Mouse (Mus musculus) layer of hippocampus, adult 9-10 months (tissue): ENCODE measurements around the gene Lrrc20.
"Not testable (repeated sequence)": the region's sequence is repeated elsewhere in the genome, so short reads cannot be mapped to it uniquely, and the experiment has no call there.

Source experiments
- DNase-seq: peaks from one replicate; pipeline ENCODE4 v3.0.0; 2022; ENCODE audit warnings: low spot score

Lrrc20 gene

DNA sequence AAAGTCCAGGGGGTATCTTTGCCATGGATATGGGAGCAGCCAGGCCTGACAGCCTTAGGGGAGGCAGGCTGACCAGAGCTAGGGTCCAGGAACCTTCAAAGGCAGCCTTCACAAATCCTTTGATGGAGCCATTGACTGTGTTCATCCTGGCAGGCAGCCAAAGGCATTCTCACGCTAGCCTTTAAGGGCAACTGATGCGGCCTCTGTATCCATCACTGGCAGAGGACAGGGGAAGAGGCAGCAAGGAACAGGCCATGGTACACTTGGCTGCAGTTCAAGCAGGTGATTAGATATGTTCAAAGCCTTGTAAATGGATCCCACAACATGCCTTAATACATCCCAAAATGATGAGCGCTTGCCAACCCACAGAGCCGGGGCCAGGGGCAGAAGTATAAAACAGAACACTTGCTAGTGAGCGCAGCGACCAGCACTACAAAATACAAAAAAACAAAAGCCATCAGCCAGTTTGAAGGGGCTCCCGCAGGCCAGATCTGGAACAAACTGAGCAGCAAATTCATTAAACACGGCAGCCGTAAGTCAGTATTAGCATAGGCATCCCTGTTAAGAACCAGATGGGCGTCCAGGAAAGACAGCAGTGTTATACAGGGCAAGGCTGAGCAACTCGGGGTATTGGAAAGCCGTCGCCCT lies 100.6 kb downstream of the Lrrc20 start:
- DNase-seq, result no peak

DNA sequence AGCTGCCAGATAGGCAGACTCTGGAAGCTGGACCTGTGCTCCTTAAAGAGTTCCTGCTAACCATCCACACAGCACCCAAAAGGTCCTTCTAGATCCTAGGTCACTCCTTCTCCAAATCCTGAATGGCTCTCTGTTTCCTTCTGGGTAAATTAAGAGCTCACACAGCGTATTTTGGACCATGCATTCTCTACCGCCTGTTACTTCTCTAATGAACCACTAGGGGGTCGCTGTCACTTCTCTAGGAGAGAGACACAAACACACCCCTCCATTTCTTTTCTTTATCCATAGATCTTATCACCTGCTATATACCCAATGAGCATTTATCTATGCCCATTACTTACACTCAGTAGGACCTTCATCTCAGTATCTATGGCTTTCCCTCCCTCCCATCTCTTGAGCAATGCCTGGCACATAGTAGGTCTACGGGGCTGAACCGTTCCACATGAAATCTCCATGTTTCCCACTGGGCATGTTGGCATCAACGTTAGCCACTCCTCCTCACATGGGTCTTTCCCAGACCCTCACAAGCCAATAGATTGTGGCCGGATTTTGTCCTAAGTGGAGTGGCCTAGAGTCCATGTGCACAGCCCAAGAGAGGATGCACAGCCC lies 111.7 kb downstream of the Lrrc20 start:
- DNase-seq, result no peak

DNA sequence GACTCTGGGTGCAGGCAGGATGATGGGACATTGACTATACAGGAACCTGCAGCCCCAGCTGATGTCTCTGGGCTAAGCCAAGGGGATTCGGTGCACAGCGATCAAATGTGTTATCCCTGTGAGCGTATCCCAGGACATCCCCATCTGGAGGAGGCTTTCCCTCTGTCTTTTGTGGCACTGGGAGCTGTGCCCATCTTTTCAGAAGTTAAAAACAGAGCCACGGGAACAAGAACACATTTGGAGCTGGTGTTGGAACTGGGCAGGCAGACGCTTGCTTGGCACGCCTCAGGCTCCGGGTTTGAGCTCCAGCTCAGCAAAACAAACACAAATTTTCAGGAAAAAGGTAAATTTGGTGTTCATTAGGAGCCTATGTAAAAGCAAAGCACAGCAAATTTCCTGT lies 122.4 kb downstream of the Lrrc20 start:
- no peak for DNase-seq

DNA sequence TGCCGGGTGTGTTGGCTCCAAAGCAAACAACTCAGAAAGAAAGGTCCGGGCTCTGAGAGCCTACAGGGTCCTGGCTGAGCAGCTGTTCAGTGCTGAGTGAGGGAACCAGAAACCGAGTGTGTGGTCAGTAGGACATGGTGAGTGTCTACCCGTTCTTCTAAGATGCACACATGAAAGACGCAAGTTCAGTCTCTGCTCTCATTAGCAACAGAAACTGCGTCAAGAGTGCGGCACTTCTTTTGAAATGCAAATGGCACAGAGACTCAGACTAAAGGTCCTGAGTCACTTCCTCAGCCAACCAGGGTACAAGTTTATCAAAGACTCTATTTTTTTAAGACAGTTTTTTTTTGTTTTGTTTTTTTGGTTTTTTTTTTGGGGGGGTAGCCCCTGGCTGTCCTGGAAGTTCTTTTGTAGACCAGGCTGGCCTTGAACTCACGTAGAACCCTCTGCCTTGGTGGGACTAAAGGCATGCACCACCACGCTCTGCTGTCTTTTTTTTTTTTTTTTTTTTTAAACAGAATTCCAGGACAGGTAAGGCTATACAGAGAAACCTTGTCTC lies 124.0 kb downstream of the Lrrc20 start:
- DNase-seq, result no peak

DNA sequence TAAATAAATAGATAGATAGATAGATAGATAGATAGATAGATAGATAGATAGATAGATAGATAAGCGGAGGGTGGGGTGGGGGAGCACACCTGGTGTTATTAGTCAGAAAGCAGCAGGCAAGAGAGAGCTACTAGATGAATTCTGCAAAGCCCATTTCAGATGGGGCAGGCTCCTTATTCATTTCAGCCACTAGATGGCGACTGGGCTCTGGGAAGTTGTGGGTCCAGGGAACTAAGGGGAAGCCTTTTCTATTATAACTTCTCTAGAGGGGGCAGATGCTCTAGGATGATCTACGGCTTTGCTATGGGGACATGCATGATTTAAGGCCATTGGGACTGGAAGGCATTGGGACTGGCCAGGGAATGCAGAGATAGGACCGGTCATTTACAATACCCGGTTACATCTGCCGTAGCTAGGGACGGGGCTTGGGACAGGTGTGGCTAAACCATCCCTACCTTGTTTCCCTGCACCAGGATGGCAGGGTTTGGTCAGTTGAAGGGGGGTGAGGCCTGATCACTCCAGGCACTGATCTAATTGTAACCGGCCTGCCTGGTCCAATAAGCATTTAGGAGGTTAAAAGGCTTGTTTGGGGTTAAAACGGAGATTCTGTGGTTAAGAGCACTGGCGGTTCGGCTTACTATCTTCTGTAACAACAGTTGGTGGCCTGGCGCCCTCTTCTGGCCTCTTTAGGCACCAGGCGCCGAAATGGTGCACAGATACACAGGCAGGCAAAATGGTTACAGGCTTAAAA lies 126.9 kb downstream of the Lrrc20 start:
- no peak for DNase-seq

DNA sequence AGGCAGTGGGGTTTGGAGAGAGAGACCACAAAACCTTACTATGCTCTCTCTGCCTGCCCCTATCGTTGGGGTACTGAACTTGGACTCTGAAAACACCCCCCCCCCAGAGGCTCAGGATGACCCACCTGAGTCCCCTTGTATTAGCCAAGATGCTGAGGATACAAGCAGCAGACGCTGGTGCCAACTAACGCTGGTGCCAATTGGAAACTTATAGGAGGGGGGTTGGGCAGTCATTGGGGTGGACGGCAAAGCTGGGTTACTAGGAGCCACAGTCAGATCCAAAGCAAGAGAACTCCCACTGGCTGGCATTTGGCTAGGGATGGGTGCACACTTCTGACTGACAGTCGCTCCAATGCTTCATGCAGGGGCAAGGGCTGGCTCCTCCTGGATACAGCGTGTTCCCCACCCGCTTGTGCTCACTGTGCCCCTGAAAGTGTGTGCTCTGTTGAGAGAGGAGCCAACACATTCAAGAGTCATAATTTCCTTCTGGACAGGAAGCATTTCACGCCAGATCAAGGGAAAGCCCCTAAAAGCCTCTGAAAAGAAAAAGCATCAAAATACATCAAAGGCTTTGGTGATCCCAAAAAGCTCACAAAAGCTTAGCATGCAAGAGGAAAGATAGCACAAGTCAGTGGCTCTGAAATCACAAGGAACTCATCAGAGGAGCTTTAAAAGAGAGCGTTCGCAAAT lies 128.9 kb downstream of the Lrrc20 start:
- DNase-seq, result no peak

DNA sequence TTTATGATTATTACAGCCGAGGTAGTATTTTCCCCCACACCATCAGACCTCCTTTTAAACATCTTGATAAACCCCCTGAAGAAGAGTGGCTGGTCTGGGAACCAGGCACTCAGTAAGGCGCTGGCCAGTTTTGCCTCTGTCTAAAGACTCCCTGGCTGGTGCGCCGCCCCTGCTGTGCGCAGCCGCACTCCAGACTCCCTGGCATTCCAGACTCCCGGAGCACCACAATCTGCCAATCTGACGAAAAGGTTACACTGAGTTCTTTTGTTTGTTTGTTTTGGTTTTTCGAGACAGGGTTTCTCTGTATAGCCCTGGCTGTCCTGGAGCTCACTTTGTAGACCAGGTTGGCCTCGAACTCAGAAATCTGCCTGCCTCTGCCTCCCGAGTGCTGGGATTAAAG lies 129.8 kb downstream of the Lrrc20 start:
- not testable (repeated sequence) for DNase-seq

DNA sequence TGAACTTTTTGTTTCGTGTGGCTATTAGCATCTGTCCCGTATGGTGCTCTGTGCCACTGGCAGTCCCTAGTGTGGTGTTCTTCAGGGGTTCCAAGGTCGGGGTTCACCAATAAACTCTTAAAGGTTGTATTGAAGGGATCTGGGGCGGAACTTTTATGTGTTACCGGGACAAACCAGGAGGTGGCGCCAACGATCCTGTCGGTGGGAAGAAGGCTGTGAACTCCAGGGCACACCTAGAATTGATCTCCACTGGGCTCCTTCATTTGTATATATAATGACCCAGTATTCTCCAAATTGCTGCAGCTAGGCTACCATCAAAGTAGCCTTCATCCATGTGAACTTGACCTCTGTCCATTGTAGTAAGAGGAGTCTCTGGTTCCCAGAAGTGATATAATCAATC lies 130.2 kb downstream of the Lrrc20 start:
- DNase-seq, result no peak

DNA sequence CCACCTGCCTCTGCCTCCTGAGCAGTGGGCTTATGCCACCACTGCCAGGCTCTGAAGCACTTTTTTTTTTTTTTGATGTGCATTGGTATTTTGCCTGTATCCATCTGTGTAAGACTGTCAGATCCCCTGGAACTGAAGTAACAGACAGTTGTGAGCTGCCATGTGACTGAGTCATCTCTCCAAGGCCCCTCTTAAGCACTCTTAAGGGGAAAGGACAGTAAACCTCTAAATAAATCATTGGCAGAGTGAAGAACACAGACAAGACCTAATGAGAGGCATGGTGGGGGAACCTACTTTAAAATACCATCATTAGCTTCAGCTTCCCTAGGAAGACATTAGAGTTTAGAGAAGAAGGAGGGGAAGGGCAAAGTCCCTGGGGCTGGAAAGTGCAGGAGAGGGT lies 132.6 kb downstream of the Lrrc20 start:
- no peak for DNase-seq

DNA sequence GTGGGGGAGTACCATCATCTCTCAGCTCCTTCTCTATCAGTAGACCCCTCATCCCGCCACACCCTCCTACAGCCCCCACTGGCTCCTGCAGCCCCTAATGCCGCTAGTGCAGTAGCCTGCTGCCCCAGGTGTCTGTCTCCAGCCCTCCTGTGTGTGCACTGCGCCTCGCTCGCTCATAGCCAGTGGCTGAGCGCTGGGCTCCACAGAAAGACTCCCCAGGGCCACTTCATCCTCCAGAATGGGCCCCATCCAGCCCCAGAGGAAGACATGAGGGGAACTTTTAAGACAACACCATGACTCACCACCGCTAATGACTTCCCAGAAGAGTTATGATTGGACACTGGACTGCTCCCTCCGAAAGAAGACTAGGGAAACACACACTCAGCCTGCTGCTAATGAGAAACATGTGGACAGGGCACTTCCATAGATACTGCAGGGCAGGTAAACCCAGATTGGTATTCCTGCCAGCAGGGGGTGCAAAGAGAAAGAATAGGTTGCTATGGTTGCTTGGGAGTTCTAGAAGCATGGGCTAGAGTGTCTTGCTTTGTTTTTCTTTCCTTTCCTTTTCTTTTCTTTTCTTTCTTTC lies 135.1 kb downstream of the Lrrc20 start:
- no peak for DNase-seq

DNA sequence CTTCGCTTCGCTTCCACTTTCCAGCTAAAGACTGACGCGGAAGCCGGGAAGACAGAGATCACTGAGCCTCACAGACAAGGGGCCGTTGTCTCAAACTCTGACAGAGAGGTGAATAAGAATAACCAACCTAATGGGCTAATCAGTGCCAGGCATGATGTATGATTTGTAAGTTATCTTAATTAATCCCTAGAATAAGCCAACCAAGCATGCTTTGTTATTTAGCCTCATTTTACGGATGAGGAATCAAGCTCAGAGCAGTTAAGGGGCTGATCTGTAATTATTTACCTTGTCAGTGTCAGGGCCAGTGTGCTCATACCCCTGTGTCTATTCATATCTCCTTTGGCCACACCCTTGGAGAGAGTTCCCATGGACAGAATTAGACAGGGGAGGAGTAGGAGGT lies 138.7 kb downstream of the Lrrc20 start:
- no peak for DNase-seq

DNA sequence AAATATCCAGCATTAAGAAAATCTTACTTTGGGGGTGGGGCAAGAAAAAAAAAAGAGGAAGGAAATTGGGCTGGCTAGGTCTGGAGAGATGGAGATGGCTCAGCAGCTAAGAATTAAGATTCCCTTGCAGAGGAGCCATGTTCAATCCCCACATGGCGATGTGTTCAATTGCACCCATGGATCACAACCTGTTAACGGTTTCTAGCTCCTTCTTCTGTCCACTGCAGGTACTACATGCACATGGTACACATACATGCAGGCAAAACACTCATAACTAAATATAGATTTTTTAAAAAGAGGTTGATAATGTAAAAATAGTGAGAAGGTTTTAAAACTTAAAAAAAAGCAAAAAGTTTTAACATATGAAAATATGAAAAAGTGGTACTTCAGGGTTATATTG lies 142.9 kb downstream of the Lrrc20 start:
- DNase-seq, result no peak

DNA sequence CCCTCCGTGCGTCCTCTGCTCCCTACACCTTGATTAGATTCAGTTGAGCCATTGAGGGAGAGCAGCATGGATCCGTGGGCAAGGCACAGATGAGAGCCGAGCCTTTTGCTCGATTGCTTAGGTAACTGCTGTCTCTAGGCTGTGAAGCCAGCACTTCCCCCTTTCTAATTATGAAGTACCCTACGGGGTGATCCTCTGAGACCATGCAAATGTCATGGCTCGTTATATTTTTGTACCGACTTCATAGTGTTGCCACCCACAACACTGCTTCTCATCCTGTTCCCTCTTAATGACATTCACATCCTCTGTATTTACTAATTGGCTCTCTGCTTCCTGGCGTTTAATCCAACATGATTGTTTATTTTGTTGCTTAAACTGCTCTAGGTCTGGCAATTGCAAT lies 146.1 kb downstream of the Lrrc20 start:
- no peak for DNase-seq

DNA sequence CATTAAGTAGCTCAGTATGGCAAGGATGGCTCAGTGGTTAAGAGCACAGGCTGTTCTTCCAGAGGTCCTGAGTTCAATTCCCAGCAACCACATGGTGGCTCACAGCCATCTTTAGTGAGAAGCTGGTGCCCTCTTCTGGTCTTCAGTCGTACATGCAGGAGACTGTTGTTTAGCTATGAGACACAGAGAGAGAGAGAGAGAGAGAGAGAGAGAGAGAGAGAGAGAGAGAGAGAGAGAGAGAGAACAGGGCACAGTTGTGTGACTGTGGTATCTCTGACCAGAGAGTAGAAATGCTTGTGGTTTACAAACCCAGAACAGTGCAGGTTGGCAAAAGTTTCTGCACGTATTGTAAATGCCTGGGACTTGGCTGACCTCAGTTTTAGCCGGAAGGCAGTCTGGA lies 148.3 kb downstream of the Lrrc20 start:
- DNase-seq, result not testable (repeated sequence)

DNA sequence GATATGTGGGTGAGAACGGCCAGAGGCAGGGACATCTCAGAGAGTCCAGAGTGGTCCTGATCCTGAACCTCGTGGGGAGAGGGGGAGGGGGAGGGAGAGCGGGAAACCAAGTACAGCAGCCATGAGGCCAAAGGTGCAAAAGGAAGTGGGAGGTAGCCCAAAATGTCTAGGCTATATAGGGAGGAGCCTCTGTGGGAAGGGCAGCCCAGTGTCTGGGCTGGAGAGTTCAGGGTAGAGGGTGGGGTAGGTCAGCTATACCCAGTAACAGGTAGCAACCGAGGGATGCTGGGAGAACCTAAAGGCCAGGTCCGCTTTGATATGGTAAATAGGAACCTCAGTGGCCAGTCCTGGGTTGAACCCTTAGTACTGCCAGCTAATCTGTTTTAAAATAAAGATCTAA lies 149.2 kb downstream of the Lrrc20 start:
- DNase-seq, result no peak

DNA sequence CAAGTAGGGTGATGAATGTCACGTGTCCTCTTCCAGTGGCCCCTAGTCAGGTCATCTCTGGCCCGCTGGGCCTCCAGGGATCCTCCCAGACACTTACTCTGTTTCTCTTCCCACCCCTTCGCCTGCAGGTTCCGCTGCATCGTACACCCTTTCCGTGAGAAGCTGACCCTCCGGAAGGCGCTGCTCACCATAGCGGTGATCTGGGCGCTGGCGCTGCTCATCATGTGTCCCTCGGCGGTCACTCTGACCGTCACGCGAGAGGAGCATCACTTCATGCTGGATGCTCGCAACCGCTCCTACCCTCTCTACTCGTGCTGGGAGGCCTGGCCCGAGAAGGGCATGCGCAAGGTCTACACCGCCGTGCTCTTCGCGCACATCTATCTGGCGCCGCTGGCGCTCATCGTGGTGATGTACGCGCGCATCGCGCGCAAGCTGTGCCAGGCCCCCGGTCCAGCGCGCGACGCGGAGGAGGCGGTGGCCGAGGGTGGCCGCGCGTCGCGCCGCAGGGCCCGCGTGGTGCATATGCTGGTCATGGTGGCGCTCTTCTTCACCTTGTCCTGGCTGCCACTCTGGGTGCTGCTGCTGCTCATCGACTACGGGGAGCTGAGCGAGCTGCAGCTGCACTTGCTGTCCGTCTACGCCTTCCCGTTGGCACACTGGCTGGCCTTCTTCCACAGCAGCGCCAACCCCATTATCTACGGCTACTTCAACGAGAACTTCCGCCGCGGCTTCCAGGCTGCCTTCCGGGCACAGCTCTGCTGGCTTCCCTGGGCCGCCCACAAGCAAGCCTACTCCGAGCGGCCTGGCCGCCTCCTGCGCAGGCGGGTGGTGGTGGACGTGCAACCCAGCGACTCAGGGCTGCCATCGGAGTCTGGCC lies 150.0 kb downstream of the Lrrc20 start:
- no peak for DNase-seq

DNA sequence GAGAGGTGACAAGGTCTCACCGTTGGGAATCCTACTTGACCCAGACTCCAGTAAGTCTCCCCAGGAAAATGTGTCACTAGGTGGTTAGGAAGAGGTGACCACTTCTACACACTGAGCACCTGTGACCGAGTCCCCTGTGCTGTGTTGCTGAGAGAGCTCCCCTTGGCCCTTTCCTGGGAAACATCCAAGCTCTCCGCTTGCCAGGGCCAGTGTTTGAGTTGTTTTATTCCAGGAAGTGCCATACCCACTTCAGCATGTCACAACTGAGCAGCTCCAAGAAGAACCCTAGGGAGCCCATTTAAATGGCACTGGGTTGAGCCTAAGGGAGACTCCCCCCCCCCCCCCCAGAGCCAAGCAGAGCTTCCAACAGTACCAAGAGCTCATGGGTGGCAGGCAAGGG lies 150.9 kb downstream of the Lrrc20 start:
- no peak for DNase-seq

DNA sequence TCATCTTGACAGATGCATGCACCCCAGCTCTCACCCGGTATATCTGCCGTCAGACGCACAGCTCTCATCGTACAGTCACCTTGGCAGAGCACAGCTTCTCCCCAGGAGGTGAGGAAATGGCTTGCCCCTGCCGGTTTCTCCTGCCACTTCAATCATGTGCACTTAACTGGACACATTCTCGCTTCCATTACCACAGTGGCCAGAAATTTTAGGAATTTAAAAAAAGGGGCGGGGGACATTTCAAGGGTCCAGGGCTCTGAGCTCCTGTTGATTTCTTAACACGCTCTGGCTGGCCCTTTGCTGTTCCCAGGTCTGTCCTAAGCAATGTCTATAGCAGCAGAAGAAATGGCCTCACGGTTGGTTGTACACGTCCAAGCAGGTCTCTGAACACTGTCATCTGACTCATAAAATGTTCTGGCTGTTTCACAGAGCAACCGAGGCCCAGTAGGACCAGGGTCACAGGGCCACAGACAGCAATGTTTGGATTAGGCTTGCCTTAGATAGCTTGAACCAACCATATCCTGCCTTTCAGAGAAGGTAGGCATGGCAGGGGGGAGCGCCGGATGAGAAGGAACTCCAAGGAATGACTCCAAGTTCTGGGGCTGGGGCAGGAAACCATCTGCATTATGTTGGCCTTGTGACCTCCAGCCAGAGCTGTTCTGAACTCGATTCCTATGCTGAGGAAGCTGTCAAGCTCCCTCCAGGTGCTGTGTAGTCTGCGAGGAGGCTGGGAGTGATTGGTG lies 151.8 kb downstream of the Lrrc20 start:
- DNase-seq, result no peak

DNA sequence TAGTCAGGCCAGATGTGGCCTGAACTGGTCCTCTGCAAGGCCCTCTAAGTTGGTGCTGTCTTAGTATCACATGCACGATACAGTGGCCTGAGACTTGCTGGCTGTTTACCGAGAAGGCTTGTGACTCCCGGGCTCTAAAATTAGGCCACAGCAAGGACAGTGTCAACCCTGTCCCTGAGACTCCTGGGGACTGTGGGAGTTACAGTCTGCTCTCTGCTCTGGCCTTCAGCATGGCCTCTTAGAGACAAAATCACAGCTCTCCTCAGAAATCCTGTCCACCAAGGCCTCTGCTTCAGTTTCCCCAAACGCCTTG lies 152.3 kb downstream of the Lrrc20 start:
- no peak for DNase-seq
